Mouse (Mus musculus) heart, adult 18-20 months (tissue): Measurements from ENCODE around the gene Zfp664. TPM values are rescaled to one million over a fixed set of nuclear protein-coding genes. Genes with fewer than 3 reads are reported as not detected.
A peak's percentile ranks its signal among the peaks of the same experiment; 100 is the strongest.

ENCODE experiments used
- DNase-seq, 2 experiments: peaks; one replicate each; pipeline ENCODE4 v3.0.0; 2021 to 2022; ENCODE audit warnings: mixed read lengths in 1 of 2
- total RNA-seq, 2 experiments: library from RNA; stranded (reverse); gene quantifications; 2 replicates each; pipeline ENCODE4 v1.2.3; 2021

Zfp664 gene
- total RNA-seq, 2 experiments from 2014 or later = 37.5 to 38.4 TPM

- peak; percentile 44 to 76 for DNase-seq
These were observed 6.5 kb downstream of the Zfp664 start for GRCm38 (mm10) chr5:124868981-124869380.

- peak; percentile 65 to 70 for DNase-seq
These were observed 9.5 kb downstream of the Zfp664 start for GRCm38 (mm10) chr5:124872033-124872432.

- DNase-seq = peak; percentile 29 to 51
These were observed 10.6 kb downstream of the Zfp664 start for GRCm38 (mm10) chr5:124873096-124873495.

- DNase-seq = no peak
These were observed 11.6 kb downstream of the Zfp664 start for GRCm38 (mm10) chr5:124873890-124874601.

- DNase-seq = no peak
These were observed 16.8 kb downstream of the Zfp664 start for GRCm38 (mm10) chr5:124879251-124879650.

GRCm38 (mm10) chr5:124879801-124880200 lies 17.3 kb downstream of the Zfp664 start:
- no peak for DNase-seq

GRCm38 (mm10) chr5:124883877-124884276 lies 21.4 kb downstream of the Zfp664 start:
- DNase-seq = no peak

GRCm38 (mm10) chr5:124888661-124889060 lies 26.2 kb downstream of the Zfp664 start:
- DNase-seq = no peak

GRCm38 (mm10) chr5:124891921-124892370 lies 29.5 kb downstream of the Zfp664 start:
- peak in 1 of 2 experiments; percentile 22 for DNase-seq

GRCm38 (mm10) chr5:124896135-124896534 lies 33.6 kb downstream of the Zfp664 start:
- no peak for DNase-seq

- DNase-seq = peak; percentile 84 to 92
These were observed 37.6 kb downstream of the Zfp664 start for GRCm38 (mm10) chr5:124899945-124900631.

- DNase-seq = no peak
These were observed 38.4 kb downstream of the Zfp664 start for GRCm38 (mm10) chr5:124900738-124901490.

- DNase-seq = peak; percentile 59 to 73
These were observed 39.2 kb downstream of the Zfp664 start for GRCm38 (mm10) chr5:124901675-124902074.

- DNase-seq = no peak
These were observed 39.7 kb downstream of the Zfp664 start for GRCm38 (mm10) chr5:124902195-124902594.

GRCm38 (mm10) chr5:124903852-124904251 lies 41.4 kb downstream of the Zfp664 start:
- DNase-seq = no peak

GRCm38 (mm10) chr5:124906890-124907289 lies 44.4 kb downstream of the Zfp664 start:
- DNase-seq = no peak

- peak; percentile 76 to 86 for DNase-seq
These were observed 46.4 kb downstream of the Zfp664 start for GRCm38 (mm10) chr5:124908860-124909259.

- no peak for DNase-seq
These were observed 49.8 kb downstream of the Zfp664 start for GRCm38 (mm10) chr5:124912276-124912675.

GRCm38 (mm10) chr5:124912946-124913933 lies 50.7 kb downstream of the Zfp664 start:
- no peak for DNase-seq

GRCm38 (mm10) chr5:124919798-124920197 lies 57.3 kb downstream of the Zfp664 start:
- DNase-seq = peak; percentile 36 to 43

GRCm38 (mm10) chr5:124921410-124921809 lies 58.9 kb downstream of the Zfp664 start:
- DNase-seq = no peak
